Mouse (Mus musculus): ENCODE data around the gene Eml2.
A peak's percentile ranks its signal among the peaks of the same experiment; 100 is the strongest.
"Not testable (repeated sequence)": the region's sequence is repeated elsewhere in the genome, so short reads cannot be mapped to it uniquely, and the experiment has no call there.

Eml2 gene

GRCm38 (mm10) chr7:19175708-19176515, at the start of gene Eml2:
Gene Eml2, plus strand, starts transcription at chr7:19176421.
- DNase-seq: peak; percentile 87

GRCm38 (mm10) chr7:19127744-19128143, 48.5 kb upstream of the Eml2 start:
- no peak for DNase-seq

- DNase-seq: no peak
These were observed 46.8 kb upstream of the Eml2 start for GRCm38 (mm10) chr7:19129396-19129795.

GRCm38 (mm10) chr7:19130657-19131056, 45.6 kb upstream of the Eml2 start:
- no peak for DNase-seq

- DNase-seq: peak; percentile 97
These were observed 44.8 kb upstream of the Eml2 start for GRCm38 (mm10) chr7:19131324-19131848.

GRCm38 (mm10) chr7:19136168-19136567, 40.1 kb upstream of the Eml2 start:
- DNase-seq: no peak

GRCm38 (mm10) chr7:19136673-19137334, 39.4 kb upstream of the Eml2 start:
- no peak for DNase-seq

- no peak for DNase-seq
These were observed 38.8 kb upstream of the Eml2 start for GRCm38 (mm10) chr7:19137380-19137779.

GRCm38 (mm10) chr7:19146793-19147192, 29.4 kb upstream of the Eml2 start:
- no peak for DNase-seq

GRCm38 (mm10) chr7:19147497-19148045, 28.6 kb upstream of the Eml2 start:
- no peak for DNase-seq

- no peak for DNase-seq
These were observed 27.9 kb upstream of the Eml2 start for GRCm38 (mm10) chr7:19148180-19148874.

- peak; percentile 98 for DNase-seq
These were observed 27.2 kb upstream of the Eml2 start, which contains the start of gene Qpctl for GRCm38 (mm10) chr7:19148875-19149541. Gene Qpctl, minus strand, starts transcription at chr7:19149291.

GRCm38 (mm10) chr7:19149626-19150025, 26.6 kb upstream of the Eml2 start, which contains the start of gene Snrpd2:
Gene Snrpd2, plus strand, starts transcription at chr7:19149722.
- peak; percentile 93 for DNase-seq

- DNase-seq: not testable (repeated sequence)
These were observed 25.1 kb upstream of the Eml2 start for GRCm38 (mm10) chr7:19151121-19151520.

- DNase-seq: no peak
These were observed 21.4 kb upstream of the Eml2 start for GRCm38 (mm10) chr7:19154796-19155195.

GRCm38 (mm10) chr7:19155825-19156475, 20.3 kb upstream of the Eml2 start:
- no peak for DNase-seq

- DNase-seq: peak; percentile 90
These were observed 18.9 kb upstream of the Eml2 start for GRCm38 (mm10) chr7:19157160-19157800.

- DNase-seq: no peak
These were observed 17.6 kb upstream of the Eml2 start for GRCm38 (mm10) chr7:19158601-19159000.

- DNase-seq: no peak
These were observed 16.8 kb upstream of the Eml2 start for GRCm38 (mm10) chr7:19159411-19159810.

GRCm38 (mm10) chr7:19160115-19160514, 16.1 kb upstream of the Eml2 start:
- no peak for DNase-seq

GRCm38 (mm10) chr7:19162928-19163327, 13.3 kb upstream of the Eml2 start:
- no peak for DNase-seq

Data from right cerebral cortex, postnatal 25 days (tissue).